Mouse (Mus musculus) neural tube, embryonic 10.5 days (tissue): Measurements from ENCODE around the gene Dcst2.

ENCODE experiments used
- DNase-seq: peaks from one replicate; pipeline ENCODE4 v3.0.0-alpha.2; 2017; ENCODE audit warnings: low spot score; ENCODE audit errors: extremely low spot score

Gene Dcst2

DNA sequence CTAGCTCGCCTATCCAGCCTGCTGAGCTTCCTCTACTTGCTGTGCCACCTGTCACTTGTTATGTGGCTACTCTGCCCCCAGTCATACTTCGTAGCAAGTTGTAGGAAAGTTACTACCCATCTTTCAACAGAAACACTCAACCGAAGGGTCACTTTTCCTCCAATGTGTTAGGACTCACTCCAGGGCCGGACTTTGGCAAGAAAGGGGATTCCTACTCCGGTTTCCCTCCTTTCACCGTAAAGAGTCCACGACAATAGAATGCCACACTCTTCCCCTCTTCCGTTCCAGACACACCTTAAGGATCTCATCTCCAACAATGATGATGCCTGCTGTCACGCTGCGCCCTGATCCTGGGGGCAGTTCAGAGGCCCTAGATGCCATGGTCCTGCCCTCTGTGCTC is 49.1 kb downstream of the Dcst2 start:
- no peak for DNase-seq

DNA sequence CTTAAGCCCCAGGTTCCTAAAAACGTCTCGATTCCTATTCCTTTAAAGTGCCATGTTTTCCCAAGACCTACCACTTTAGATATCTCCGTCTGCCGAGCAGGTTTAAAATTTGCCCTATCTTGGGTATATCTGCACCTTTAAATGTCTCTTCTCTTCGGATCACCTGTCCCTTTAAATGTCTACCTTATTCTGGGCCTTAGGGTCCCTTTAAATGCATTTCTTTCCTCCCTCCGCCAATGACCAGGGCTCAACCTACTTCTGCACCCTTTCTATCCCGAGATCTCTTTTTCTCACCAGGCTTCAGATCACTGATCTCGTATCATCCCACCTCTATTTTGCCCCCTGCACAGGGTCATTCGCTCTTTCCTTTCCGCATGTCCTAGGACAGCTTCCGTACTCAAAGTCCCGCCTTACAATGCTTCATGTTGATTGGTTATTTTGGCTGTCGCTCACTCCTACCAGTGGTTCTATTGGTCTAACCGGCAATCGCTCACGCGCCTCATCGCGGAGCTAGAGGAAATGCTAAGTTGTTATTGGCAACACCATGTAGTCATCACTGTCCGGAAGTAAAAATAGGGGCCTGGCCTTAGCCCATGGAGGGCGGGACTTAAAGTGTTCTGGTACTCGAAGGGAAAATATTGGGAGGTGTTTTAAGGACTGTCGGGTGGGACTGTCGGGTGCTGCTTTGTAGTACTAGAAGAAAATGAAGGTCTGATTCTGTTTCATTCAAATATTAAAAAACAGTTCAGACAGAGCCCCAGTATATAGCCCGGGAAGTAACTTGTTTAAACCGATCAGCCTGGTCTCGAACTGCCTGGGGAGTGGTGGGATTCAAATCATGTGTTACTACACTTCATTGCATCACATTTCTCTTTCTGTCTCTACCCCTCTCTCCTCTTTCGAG is 50.0 kb downstream of the Dcst2 start, which contains the start of gene Flad1:
Gene Flad1, minus strand, starts transcription at position 381 of the 904 bp plus-strand sequence.
- peak; percentile 97 for DNase-seq

- no peak for DNase-seq
Measured at GRCm38 (mm10) chr3:89416158-89416557, 54.4 kb downstream of the Dcst2 start.

DNA sequence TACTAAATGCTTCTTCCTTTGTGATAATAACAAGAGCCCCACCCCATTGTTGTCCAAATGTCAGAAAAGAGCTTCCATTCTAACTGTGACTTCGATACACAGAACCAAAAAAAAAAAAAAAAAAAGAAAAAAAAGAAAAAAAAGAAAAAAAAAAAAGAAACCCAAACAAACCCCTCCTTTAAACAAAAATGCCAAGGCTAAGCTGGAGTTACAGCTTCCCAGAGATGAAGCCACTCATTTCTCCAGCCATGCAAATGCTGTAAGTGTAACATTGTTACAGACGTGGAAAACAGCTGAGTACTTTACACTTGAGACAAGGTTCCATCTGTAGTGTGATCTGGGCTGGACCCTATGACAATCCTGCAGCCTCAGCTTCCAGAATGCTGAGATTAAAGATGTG is 55.4 kb downstream of the Dcst2 start:
- no peak for DNase-seq

DNA sequence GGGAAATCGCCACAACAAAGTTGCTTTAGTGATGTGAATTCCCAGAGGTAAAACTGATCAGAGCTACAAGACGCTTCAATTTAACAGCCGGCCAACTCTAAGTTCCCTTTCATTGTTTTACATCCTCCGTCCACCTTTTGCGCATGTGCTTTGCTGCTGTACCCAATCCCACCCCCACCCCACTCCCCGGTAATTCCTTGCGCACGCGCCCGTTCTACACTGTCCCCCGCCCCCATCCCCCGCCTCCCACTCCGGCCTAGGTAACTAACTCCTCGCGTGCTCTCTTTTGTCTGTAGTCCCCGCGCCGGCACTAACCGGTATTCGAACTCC is 56.0 kb downstream of the Dcst2 start:
- DNase-seq: peak; percentile 94

- peak; percentile 92 for DNase-seq
Measured at GRCm38 (mm10) chr3:89418170-89418860, 56.5 kb downstream of the Dcst2 start, which contains the start of the genes Cks1b and Shc1. TSS of gene Cks1b (minus strand) at chr3:89418383. TSS of gene Shc1 (plus strand) at chr3:89418443.

DNA sequence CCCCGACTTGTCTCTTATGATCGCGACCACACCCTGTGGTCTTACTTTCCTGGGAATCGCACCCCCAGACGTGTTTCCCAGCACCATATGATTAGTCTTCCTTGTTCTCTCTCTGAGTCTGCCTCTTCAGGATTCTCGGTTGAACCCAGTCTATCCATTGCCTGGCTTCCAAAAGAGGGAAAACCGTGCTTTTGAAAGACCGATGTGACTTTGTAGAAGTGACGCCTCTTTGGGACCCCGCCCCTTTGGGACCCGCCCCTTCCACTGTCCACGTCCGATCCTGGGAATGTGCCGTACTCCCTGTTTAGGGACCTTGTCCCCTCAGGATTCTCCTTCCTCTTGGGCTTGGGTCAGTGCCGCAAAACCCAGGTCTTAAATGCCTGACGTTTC is 57.1 kb downstream of the Dcst2 start:
- DNase-seq: peak; percentile 84

- DNase-seq: peak; percentile 39
Measured at GRCm38 (mm10) chr3:89419571-89419970, 57.8 kb downstream of the Dcst2 start.

GRCm38 (mm10) chr3:89419981-89420380 is 58.2 kb downstream of the Dcst2 start:
- DNase-seq: no peak

- no peak for DNase-seq
Measured at GRCm38 (mm10) chr3:89420421-89420820, 58.6 kb downstream of the Dcst2 start.

DNA sequence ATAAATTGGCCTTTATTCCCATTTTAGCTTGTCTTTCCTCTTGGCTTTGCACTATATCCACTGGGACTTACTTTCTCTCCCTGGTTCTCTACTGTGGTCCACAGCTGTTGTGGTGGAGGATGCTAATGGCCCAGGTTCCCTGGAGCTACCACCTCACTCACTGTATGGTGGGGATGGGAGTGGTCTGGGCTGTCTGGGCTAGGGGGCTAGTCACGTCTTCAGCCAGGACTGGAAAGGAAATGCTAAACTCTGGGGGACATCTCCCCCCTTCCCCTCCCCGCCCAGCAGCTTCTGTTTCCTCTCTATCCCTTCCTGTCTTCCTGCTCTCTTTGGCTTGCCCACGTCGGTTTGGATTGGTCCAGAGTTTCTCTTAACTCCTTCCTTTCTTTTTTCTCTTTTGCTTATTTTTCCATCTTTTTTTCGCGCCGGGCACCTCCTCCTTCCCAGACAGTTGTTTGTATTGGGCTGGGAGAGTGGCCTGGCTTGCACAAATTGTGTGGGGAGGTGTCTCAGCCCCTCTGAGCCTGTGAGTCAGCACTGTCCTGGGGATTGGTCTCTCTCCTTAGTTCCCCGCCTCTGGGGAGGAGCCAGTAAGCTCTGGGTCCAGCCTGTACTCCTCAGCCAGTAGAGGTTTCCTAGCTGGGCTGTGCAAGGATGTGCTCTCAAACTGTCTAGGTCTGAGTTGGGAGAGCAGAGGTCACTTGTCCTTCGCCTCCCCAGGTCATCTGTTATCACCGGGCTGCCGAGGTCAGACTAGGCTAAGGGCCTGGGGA is 59.4 kb downstream of the Dcst2 start:
- DNase-seq: peak; percentile 62

DNA sequence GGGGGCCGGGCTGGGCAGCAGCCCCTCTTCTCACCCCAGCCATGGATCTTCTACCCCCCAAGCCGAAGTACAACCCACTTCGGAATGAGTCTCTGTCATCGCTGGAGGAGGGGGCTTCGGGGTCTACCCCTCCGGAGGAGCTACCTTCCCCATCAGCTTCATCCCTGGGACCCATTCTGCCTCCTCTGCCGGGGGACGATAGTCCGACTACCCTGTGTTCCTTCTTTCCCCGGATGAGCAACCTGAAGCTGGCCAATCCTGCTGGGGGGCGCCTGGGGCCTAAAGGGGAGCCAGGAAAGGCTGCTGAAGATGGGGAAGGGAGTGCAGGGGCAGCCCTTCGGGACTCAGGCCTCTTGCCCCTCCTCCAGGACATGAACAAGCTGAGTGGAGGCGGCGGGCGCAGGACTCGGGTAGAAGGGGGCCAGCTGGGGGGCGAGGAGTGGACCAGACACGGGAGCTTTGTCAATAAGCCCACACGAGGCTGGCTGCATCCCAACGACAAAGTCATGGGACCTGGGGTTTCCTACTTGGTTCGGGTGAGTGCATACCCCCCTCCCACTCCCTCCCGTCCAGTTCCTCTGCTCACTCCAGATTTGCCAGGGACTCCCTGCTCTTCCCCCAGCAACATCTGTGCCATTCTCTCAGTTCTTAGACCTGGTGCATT is 60.2 kb downstream of the Dcst2 start:
- DNase-seq: peak; percentile 27

DNA sequence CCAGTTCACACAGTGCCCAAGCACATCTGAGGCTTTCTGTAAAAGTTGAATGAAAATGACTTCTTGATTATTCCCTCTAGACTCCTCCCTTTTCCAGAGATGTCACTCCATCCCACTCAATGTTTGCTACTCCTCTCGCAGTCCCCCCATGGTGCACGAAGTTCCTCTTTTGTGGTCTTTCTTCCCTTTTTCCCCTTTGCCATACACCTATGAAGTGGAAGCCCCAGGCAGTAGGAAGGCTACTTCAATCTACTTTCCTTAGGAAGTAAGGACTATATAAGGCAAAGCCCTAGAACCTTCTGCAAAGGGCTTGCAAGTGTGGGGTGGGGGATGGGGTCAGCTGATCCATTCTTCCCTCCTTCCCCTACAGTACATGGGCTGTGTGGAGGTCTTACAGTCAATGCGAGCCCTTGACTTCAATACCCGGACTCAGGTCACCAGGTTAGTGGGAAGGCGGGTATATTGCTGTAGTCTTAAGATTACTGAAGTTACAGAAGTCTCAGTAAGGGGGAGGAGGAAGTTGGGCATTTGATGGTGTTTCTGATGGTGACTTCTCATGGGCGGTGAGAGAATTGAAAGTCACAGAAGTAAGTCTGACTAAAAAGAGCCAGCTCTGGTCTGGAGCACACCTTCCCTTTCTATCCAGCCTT is 60.9 kb downstream of the Dcst2 start:
- DNase-seq: no peak

GRCm38 (mm10) chr3:89424416-89425140 is 62.8 kb downstream of the Dcst2 start:
- DNase-seq: no peak

DNA sequence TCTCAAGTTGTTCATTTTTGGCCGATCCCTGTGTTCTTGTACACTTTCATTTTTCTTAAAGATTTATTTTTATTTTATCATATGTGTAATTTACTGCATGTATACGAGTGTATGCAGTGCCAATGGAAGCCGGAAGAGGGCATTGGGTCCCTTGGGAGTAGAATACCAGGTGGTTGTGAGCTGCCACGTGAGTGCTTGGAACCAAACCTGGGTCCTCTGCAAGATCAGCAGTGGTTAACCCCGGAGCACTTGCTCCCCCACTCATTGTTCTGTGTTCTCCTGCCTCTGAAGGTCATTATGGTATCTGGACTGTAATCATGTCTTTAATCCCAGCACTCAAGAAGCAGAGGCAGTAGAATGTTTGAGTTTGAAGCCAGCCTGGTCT is 63.4 kb downstream of the Dcst2 start:
- DNase-seq: no peak

DNA sequence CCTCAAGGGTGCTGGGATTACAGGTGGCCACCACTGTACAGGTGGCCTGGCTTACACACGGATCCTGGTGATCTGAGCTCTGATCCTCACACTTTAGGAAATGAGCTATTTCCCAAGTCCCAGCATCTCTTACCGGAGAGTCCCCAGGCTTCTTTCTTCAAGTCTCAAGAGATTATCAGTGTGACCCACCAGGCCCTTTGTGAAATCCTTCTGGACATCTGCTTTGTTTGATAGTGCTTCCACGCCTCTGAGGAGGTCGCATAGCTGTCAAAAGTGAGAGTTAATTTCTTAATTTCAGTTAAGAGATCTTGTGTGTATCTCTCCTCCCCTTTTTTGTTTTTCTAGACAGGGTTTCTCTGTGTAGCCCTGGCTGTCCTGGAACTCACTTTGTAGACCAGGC is 64.1 kb downstream of the Dcst2 start:
- DNase-seq: no peak
